Mouse (Mus musculus) CH12.LX (cell line): ENCODE data around the gene Bcl2l14. TPM values are rescaled to one million over a fixed set of nuclear protein-coding genes. Genes with fewer than 3 reads are reported as not detected.

Experiments used
- DNase-seq: peaks from one replicate; pipeline ENCODE4 v3.0.0-alpha.2; 2013; ENCODE audit errors: extremely low read depth
- H3K27ac ChIP-seq: 2 replicates; pipeline ENCODE4 v1.5.1; 2012; ENCODE audit warnings: low read depth, mild to moderate bottlenecking, control low read depth, moderate library complexity; ENCODE audit not compliant: insufficient read depth
- H3K27me3 ChIP-seq: replicated peaks from 2 replicates; pipeline ENCODE3; 2012; ENCODE audit warnings: inconsistent platforms
- H3K36me3 ChIP-seq, 2 experiments: replicated peaks in 1 of 2; 2 replicates each; pipeline versions ENCODE3 to v1.6.1; 2012; ENCODE audit warnings: inconsistent platforms in 1 of 2, low read length in 1 of 2, mild to moderate bottlenecking in 1 of 2, mixed read lengths in 1 of 2, moderate library complexity in 1 of 2; ENCODE audit not compliant: control insufficient read depth in 1 of 2, insufficient read depth in 1 of 2
- H3K4me1 ChIP-seq, 2 experiments: 2 replicates each; pipeline ENCODE4 v1.6.1; 2012; ENCODE audit warnings: inconsistent platforms in 1 of 2, moderate library complexity in 1 of 2; ENCODE audit not compliant: insufficient read depth in 2 of 2, control insufficient read depth in 1 of 2
- H3K4me2 ChIP-seq: 2 replicates; pipeline ENCODE4 v1.6.1; 2012; ENCODE audit warnings: low read depth, mild to moderate bottlenecking, control low read depth; ENCODE audit not compliant: poor library complexity, insufficient read depth, severe bottlenecking
- H3K4me3 ChIP-seq, 3 experiments: fragments of 150-350 bp in 1 of 3; sonication (generic) in 1 of 3; replicated peaks in 1 of 3; 2 replicates each; pipeline versions ENCODE3 to v1.5.1; 2011 to 2012; ENCODE audit warnings: low read depth in 2 of 3, low read length in 2 of 3, mild to moderate bottlenecking in 2 of 3, moderate library complexity in 2 of 3, control low read depth in 1 of 3, improper control_type of control experiment in 1 of 3, inconsistent platforms in 1 of 3, mixed read lengths in 1 of 3; ENCODE audit not compliant: poor library complexity in 1 of 3
- H3K79me2 ChIP-seq: replicated peaks from 2 replicates; pipeline ENCODE4 v1.6.1; 2012; ENCODE audit warnings: mild to moderate bottlenecking, moderate library complexity; ENCODE audit not compliant: control insufficient read depth, poor library complexity, insufficient read depth, severe bottlenecking; ENCODE audit errors: extremely low read depth
- H3K9ac ChIP-seq: 2 replicates; pipeline ENCODE4 v1.6.1; 2012; ENCODE audit warnings: low read depth, mild to moderate bottlenecking, control low read depth, moderate library complexity; ENCODE audit not compliant: insufficient read depth
- H3K9me3 ChIP-seq: replicated peaks from 2 replicates; pipeline ENCODE3; 2012; ENCODE audit warnings: low read length, inconsistent platforms, mixed read lengths
- BHLHE40 ChIP-seq: IDR thresholded peaks from 2 replicates; pipeline ENCODE4 v1.6.1; 2011; ENCODE audit warnings: mild to moderate bottlenecking, low read depth, low read length, improper control_type of control experiment
- CHD1 ChIP-seq: IDR thresholded peaks from 2 replicates; pipeline ENCODE4 v1.6.1; 2012; ENCODE audit warnings: low read depth, low read length, improper control_type of control experiment, inconsistent platforms
- CTCF ChIP-seq, 2 experiments: IDR thresholded peaks in 1 of 2; conservative IDR thresholded peaks in 1 of 2; 2 replicates each; pipeline ENCODE4 v1.5.1; 2011 to 2012; ENCODE audit warnings: low read depth in 2 of 2, low read length in 2 of 2, improper control_type of control experiment in 1 of 2, inconsistent platforms in 1 of 2, mild to moderate bottlenecking in 1 of 2, moderate library complexity in 1 of 2
- ETS1 ChIP-seq: conservative IDR thresholded peaks from 2 replicates; pipeline ENCODE4 v1.6.1; 2012; ENCODE audit warnings: low read depth, mild to moderate bottlenecking, inconsistent platforms, low read length, improper control_type of control experiment, moderate library complexity
- HCFC1 ChIP-seq: IDR thresholded peaks from 2 replicates; pipeline ENCODE4 v1.6.1; 2012; ENCODE audit warnings: low read depth, mild to moderate bottlenecking, inconsistent platforms, low read length, improper control_type of control experiment
- IRF4 ChIP-seq: IDR thresholded peaks from 2 replicates; pipeline ENCODE4 v1.6.1; 2014; ENCODE audit warnings: low read depth, mild to moderate bottlenecking, inconsistent platforms, low read length, improper control_type of control experiment
- JUN ChIP-seq: IDR thresholded peaks from 2 replicates; pipeline ENCODE4 v1.6.1; 2011; ENCODE audit warnings: low read depth, mild to moderate bottlenecking, low read length, improper control_type of control experiment, moderate library complexity; ENCODE audit not compliant: insufficient read depth
- JUND ChIP-seq: conservative IDR thresholded peaks from 2 replicates; pipeline ENCODE4 v1.6.1; 2011; ENCODE audit warnings: low read depth, low read length, improper control_type of control experiment
- MAFK ChIP-seq: IDR thresholded peaks from 2 replicates; pipeline ENCODE4 v1.6.1; 2011; ENCODE audit warnings: low read length, improper control_type of control experiment; ENCODE audit not compliant: insufficient replicate concordance
- MEF2A ChIP-seq: IDR thresholded peaks from 2 replicates; pipeline ENCODE4 v1.6.1; 2014; ENCODE audit warnings: low read depth, mild to moderate bottlenecking, inconsistent platforms, low read length, improper control_type of control experiment, borderline replicate concordance
- MYC ChIP-seq: IDR thresholded peaks from 2 replicates; pipeline ENCODE4 v1.6.1; 2011; ENCODE audit warnings: low read depth, mild to moderate bottlenecking, improper control_type of control experiment, low read length
- POLR2AphosphoS2 ChIP-seq: IDR thresholded peaks from 2 replicates; pipeline ENCODE4 v1.6.1; 2011; ENCODE audit warnings: low read depth, low read length, improper control_type of control experiment
- RAD21 ChIP-seq: IDR thresholded peaks from 2 replicates; pipeline ENCODE4 v1.6.1; 2011; ENCODE audit warnings: low read depth, mild to moderate bottlenecking, low read length, improper control_type of control experiment, moderate library complexity
- RCOR1 ChIP-seq: conservative IDR thresholded peaks from 2 replicates; pipeline ENCODE4 v1.6.1; 2012; ENCODE audit warnings: low read depth, mild to moderate bottlenecking, inconsistent platforms, low read length, improper control_type of control experiment
- TBP ChIP-seq: conservative IDR thresholded peaks from 2 replicates; pipeline ENCODE4 v1.6.1; 2011; ENCODE audit warnings: low read depth, low read length, improper control_type of control experiment
- TCF12 ChIP-seq: IDR thresholded peaks from 2 replicates; pipeline ENCODE4 v1.6.1; 2014; ENCODE audit warnings: low read depth, mild to moderate bottlenecking, inconsistent platforms, low read length, improper control_type of control experiment
- USF1 ChIP-seq: IDR thresholded peaks from 2 replicates; pipeline ENCODE4 v1.6.1; 2014; ENCODE audit warnings: low read depth, mild to moderate bottlenecking, inconsistent platforms, low read length, improper control_type of control experiment
- USF2 ChIP-seq: conservative IDR thresholded peaks from 2 replicates; pipeline ENCODE4 v1.6.1; 2011; ENCODE audit warnings: low read depth, low read length, improper control_type of control experiment
- ZKSCAN1 ChIP-seq: IDR thresholded peaks from 2 replicates; pipeline ENCODE4 v1.6.1; 2012; ENCODE audit warnings: low read depth, inconsistent platforms, low read length, improper control_type of control experiment, borderline replicate concordance
- dilution Hi-C: fragments of 300-500 bp; cut with MboI; formaldehyde crosslinking; loops from 2 replicates; pipeline ENCODE4 v1.14.3; 2020; ENCODE audit warnings: low sequenced_read_pairs; ENCODE audit not compliant: extremely low pct_unique_long_range_greater_than_20kb, extremely low pct_ligation_motif_present
- in situ Hi-C: fragments of 300-500 bp; cut with MboI; formaldehyde crosslinking; loops from 3 replicates; pipeline ENCODE4 v1.14.3; 2019; ENCODE audit warnings: low sequenced_read_pairs, low pct_ligation_motif_present, low pct_unique_long_range_greater_than_20kb, mixed read lengths
- polyA plus RNA-seq: library from polyadenylated mRNA; unstranded; fragments of >175 nt; gene quantifications from 2 replicates; pipeline ENCODE4 v1.2.1, GENCODE M21; 2012; ENCODE audit warnings: low read depth; ENCODE audit not compliant: insufficient read length
- total RNA-seq, 2 experiments: library from RNA; depleted of rRNA; stranded (reverse); fragments of 300-350 nt in 1 of 2; fragments of >200 nt in 1 of 2; gene quantifications; 2 replicates each; pipeline ENCODE4 v1.2.3; 2012 to 2014

Bcl2l14 gene
- total and polyA plus RNA-seq, 3 experiments = 0.93 to 4.4 (median 3.0) TPM

DNA sequence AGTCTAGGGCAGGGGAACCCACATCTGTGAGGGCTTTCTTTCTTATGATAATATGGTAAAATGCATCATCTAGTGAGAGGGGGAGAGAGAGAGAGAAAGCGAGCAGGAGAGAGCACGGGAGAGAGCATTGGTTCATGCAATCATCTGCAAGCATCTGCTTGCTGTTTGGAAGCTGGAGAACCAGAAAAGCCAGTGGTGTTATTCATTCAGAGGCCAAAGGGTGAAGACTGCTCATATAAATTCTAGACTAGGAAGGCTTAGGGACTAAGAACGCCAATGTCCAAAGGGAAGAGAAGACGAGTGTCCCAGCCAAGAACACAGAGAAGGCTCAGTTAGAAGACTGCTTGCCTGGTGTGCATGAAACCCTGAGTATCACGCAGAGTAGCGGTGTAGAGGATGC lies 43.2 kb upstream of the Bcl2l14 start (continued):
- TF ChIP-seq ZKSCAN1 = no peak
- TF ChIP-seq MEF2A = no peak
- TF ChIP-seq, all 38 proteins: peak for 0

DNA sequence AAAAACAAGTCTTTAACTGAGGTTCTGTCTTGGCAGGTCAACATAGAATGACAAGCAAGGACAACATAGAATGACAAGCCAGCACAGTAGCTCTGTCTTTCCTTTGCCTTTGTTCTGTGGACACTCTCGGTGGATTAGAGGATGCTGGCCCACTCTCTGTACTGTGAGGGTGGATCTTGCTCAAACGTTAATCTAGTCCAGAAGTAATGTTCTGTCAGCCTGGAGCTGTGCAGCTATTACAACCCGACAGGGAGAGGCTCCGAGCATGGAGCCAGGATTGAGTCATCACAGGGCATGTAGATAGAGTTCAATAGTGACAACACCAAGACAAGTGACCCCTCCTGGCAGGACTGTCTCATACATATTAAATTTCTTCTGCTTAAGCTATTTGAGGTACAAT lies 42.4 kb upstream of the Bcl2l14 start:
- in situ Hi-C loops (no loop called here), dilution Hi-C loops (no loop called here)
- Histone ChIP-seq H3K27me3 (no peaks in the 10 kb centered on the region), H3K4me2 (no peak overlapping the region), H3K36me3 (no peaks in the 10 kb centered on the region), H3K9ac (no peak overlapping the region), H3K9me3 (no peaks in the 10 kb centered on the region), H3K79me2 (no peaks in the 10 kb centered on the region), H3K4me1 (peaks cover 2 to 8% of the 10 kb centered on the region in 2 experiments; a peak in 3 of 4 replicates), H3K4me3 (no peak overlapping the region), H3K27ac (no peak overlapping the region)
- TF ChIP-seq RCOR1 (no peak), TBP (no peak), MYC (no peak), MEF2A (no peak), MAFK (no peak), RAD21 (no peak)
- DNase-seq = no peak

DNA sequence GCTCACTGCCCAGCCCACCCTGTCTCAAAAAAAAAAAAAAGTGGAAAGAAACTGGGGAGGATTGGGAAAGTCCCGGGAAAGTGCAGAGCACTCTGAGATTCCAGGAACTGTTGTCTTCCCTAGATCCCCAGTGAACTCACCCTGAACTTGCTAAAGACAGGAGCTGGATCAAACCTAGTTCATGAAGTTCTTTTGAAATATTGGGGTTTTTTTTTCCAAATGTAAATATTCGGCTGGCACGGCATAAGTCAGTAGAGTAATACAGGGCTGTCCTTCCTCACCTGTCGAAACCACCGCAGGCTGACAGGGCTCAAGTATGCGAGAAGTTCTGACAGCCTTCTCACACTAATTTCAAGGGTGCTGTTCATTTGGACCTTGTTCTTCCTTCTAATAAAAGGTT lies 38.5 kb upstream of the Bcl2l14 start:
- Histone ChIP-seq H3K27ac (no peak overlapping the region), H3K27me3 (no peaks in the 10 kb centered on the region), H3K36me3 (no peaks in the 10 kb centered on the region), H3K4me1 (no peaks in the 10 kb centered on the region), H3K9me3 (no peaks in the 10 kb centered on the region), H3K79me2 (no peaks in the 10 kb centered on the region), H3K4me3 (no peak overlapping the region), H3K9ac (no peak overlapping the region), H3K4me2 (no peak overlapping the region)
- no peak for DNase-seq
- in situ Hi-C loops (no loop called here), dilution Hi-C loops (no loop called here)
- TF ChIP-seq RCOR1 (no peak), JUN (no peak), IRF4 (no peak), TCF12 (no peak)

DNA sequence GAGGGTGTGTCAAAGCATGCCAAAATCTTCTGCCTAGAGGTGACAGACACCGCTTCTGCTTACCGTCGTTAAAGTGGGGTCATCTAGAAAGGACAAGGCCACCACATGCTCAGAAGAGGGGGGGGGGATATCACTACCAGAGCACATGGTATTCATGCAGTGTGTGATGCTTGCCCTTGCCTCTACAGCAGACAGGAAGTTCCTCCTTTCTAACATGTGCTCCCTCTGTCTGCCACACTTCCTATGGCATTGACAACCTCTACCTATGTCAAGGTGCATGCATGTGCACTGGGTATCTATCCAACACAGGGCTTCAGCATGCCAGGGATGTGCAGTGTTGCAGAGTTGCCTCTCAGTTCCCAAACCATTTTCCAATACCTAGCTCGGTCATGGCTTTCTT lies 36.0 kb upstream of the Bcl2l14 start:
- Histone ChIP-seq H3K36me3 (no peaks in the 10 kb centered on the region), H3K27ac (no peak overlapping the region), H3K79me2 (no peaks in the 10 kb centered on the region), H3K9ac (no peak overlapping the region), H3K9me3 (no peaks in the 10 kb centered on the region), H3K27me3 (no peaks in the 10 kb centered on the region), H3K4me1 (no peaks in the 10 kb centered on the region), H3K4me2 (no peak overlapping the region), H3K4me3 (no peak overlapping the region)
- DNase-seq = no peak
- in situ Hi-C loops = no loop called here
- dilution Hi-C loops = no loop called here
- TF ChIP-seq JUN (no peak), ZKSCAN1 (no peak), TCF12 (no peak), HCFC1 (no peak), BHLHE40 (no peak), ETS1 (no peak), CHD1 (no peak), JUND (no peak), IRF4 (no peak), RCOR1 (no peak), USF1 (no peak), CTCF (conservative IDR thresholded peaks at IDR 0.05 in 1 of 2, IDR thresholded peaks at IDR 0.05 in 1 of 2; ENCODE audit: low read depth in 2 of 2, low read length in 2 of 2) (no peak), USF2 (no peak), POLR2AphosphoS2 (no peak)
